Mouse (Mus musculus) stomach, postnatal 0 days (tissue): ENCODE data around the gene Fyn. TPM values are rescaled to one million over a fixed set of nuclear protein-coding genes. Genes with fewer than 3 reads are reported as not detected.

Experiments
- ATAC-seq: fragments of 200-750 bp; cut with Nextera tagmentation; 2 replicates; pipeline ENCODE4 v1.8.0; 2017; ENCODE audit not compliant: low FRiP score, low TSS enrichment
- DNase-seq: peaks from one replicate; pipeline ENCODE4 v3.0.0-alpha.2; 2016; ENCODE audit warnings: low spot score
- H3K27ac ChIP-seq: fragments of 300-500 bp; sonication (generic); replicated peaks from 2 replicates; pipeline ENCODE4 v1.5.1; 2014; ENCODE audit warnings: mild to moderate bottlenecking, control low read depth
- H3K27me3 ChIP-seq: fragments of 300-500 bp; sonication (generic); 2 replicates; pipeline ENCODE4 v1.6.1; 2014; ENCODE audit warnings: low read length; ENCODE audit not compliant: control insufficient read depth, insufficient read depth
- H3K36me3 ChIP-seq: fragments of 300-500 bp; sonication (generic); 2 replicates; pipeline ENCODE4 v1.6.1; 2014; ENCODE audit warnings: low read length, mixed read lengths; ENCODE audit not compliant: control insufficient read depth, insufficient read depth
- H3K4me1 ChIP-seq: fragments of 300-500 bp; sonication (generic); replicated peaks from 2 replicates; pipeline ENCODE4 v1.6.1; 2014; ENCODE audit warnings: antibody characterized with exemption; ENCODE audit not compliant: control insufficient read depth, insufficient read depth
- H3K4me2 ChIP-seq: fragments of 300-500 bp; sonication (generic); replicated peaks from 2 replicates; pipeline ENCODE4 v1.6.1; 2014; ENCODE audit warnings: low read depth, mild to moderate bottlenecking, control low read depth, moderate library complexity
- H3K4me3 ChIP-seq: fragments of 300-500 bp; sonication (generic); 2 replicates; pipeline ENCODE4 v1.5.1; 2014; ENCODE audit warnings: low read depth, low read length, control low read depth
- H3K9ac ChIP-seq: fragments of 300-500 bp; sonication (generic); 2 replicates; pipeline ENCODE4 v1.6.1; 2014; ENCODE audit warnings: mild to moderate bottlenecking, low read length, control low read depth, mixed read lengths
- H3K9me3 ChIP-seq: fragments of 300-500 bp; sonication (generic); 2 replicates; pipeline ENCODE4 v1.6.1; 2016; ENCODE audit warnings: low read length; ENCODE audit not compliant: control insufficient read depth
- CTCF ChIP-seq: IDR thresholded peaks from 2 replicates; pipeline ENCODE4 v1.5.1; 2016; ENCODE audit warnings: antibody characterized with exemption, low read depth, mild to moderate bottlenecking, moderate library complexity
- EP300 ChIP-seq: optimal IDR thresholded peaks from 2 replicates; pipeline ENCODE3; 2016; ENCODE audit warnings: antibody characterized with exemption
- WGBS: fragments of 180-500 bp; shearing (Covaris S2); extraction: QIAGEN DNeasy Blood & Tissue Kit; methylation state at CpG from one replicate; pipeline ENCODE4 v1.1.7; 2014; 5-methylcytosine and 5-hydroxymethylcytosine counted together
- polyA plus RNA-seq: library from polyadenylated mRNA; unstranded; fragments of >200 nt; fragmentation: Nextera tagmentation; extraction: Ambion mirVana; gene quantifications from 2 replicates; pipeline ENCODE4 v1.2.1, GENCODE M21; 2015

The Fyn gene
- polyA plus RNA-seq, 1 experiment from 2014 or later, result 12.5 TPM

DNA sequence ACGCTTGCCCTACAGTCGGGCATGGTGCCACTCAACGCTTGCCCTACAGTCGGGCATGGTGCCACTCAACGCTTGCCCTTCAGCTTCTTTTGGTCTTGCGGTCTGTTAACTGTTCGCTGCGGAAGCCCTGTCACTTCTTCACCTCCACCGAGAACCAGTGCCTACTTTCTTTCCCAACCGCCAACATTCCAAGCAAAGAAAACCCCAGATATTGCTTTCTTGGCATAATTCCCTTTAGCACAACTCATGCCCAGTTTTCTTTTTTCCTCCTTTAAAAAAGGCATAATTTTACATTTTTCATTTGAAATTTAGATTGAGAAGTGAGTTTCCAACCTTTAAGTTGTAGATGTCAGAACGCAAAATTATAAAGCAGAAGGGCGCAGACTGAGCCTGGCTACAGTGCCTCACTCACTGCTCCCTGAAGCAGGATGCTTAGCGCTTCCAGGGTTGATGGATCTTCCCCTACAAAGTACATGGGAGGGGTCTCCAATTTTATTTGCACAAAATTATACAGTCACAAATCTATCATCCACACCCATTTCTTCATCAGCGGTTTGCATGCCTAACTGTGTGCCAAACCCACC, 18.8 kb upstream of the Fyn start:
- no peak for ATAC-seq
- DNase-seq, result no peak

DNA sequence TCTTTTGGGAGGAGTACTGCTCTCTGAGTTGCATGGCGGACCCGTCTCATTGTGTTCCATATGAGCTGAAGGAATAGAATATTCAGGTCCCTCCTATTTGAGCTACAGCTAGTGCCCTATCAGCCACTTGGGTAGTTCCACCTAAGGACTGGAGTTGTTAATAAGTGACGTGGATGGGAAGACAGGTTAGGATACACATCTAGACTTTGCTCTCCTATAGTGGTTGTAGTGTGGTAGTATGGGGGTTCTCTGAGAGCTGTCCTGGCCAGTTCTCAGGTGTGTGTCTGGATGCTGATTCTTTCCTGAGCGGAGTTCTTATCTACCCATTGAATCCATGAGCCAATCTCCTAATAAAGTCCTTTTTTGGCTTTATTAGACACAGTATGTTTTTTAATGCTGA, 4.5 kb upstream of the Fyn start:
- Histone ChIP-seq H3K36me3 (no peaks in the 10 kb centered on the region), H3K4me1 (no peaks in the 10 kb centered on the region), H3K4me2 (no peak overlapping the region), H3K9ac (no peak overlapping the region), H3K9me3 (no peaks in the 10 kb centered on the region), H3K4me3 (no peak overlapping the region), H3K27ac (no peak overlapping the region), H3K27me3 (no peaks in the 10 kb centered on the region)
- WGBS, result 88% methylated on average over 4 of the region's 4 CpGs
- ATAC-seq (no peak), DNase-seq (no peak)
- TF ChIP-seq CTCF, result no peak
- no peak for TF ChIP-seq EP300

More for the DNA sequence above, 18.8 kb upstream of the Fyn start:
- H3K4me1 ChIP-seq, result no peaks in the 10 kb centered on the region
- H3K9me3 ChIP-seq, result no peaks in the 10 kb centered on the region
- WGBS, result 94% methylated on average over 14 of the region's 14 CpGs
- no peak overlapping the region for H3K4me2 ChIP-seq
- H3K4me3 ChIP-seq, result no peak overlapping the region
- no peaks in the 10 kb centered on the region for H3K36me3 ChIP-seq
- TF ChIP-seq EP300 (no peak), CTCF (no peak)
- no peak overlapping the region for H3K9ac ChIP-seq
- no peaks in the 10 kb centered on the region for H3K27me3 ChIP-seq
- H3K27ac ChIP-seq, result no peak overlapping the region

GRCm38 (mm10) chr10:39369502-39369931, 862 bp downstream of the Fyn start:
- peak; percentile 99 for ATAC-seq
- WGBS, result under 1% methylated on average over 40 of the region's 44 CpGs
- peak overlapping the region; percentile 88 for H3K9ac ChIP-seq

GRCm38 (mm10) chr10:39369977-39370785, 1.5 kb downstream of the Fyn start:
- peak overlapping the region; percentile 74 for H3K4me2 ChIP-seq
- H3K27me3 ChIP-seq, result no peaks in the 10 kb centered on the region
- DNase-seq (peak; percentile 41), ATAC-seq (peak; percentile 64)
- peak overlapping the region; percentile 82 for H3K27ac ChIP-seq
- TF ChIP-seq CTCF, result no peak
- peak overlapping the region; percentile 71 for H3K4me3 ChIP-seq
- peak overlapping the region; percentile 88 for H3K9ac ChIP-seq
- H3K9me3 ChIP-seq, result no peaks in the 10 kb centered on the region
- under 1% methylated on average over 67 of the region's 68 CpGs for WGBS
- H3K36me3 ChIP-seq, result no peaks in the 10 kb centered on the region
- no peaks in the 10 kb centered on the region for H3K4me1 ChIP-seq

More at GRCm38 (mm10) chr10:39369502-39369931, 862 bp downstream of the Fyn start:
- Histone ChIP-seq H3K4me1 (no peaks in the 10 kb centered on the region), H3K27me3 (no peaks in the 10 kb centered on the region), H3K36me3 (no peaks in the 10 kb centered on the region), H3K9me3 (no peaks in the 10 kb centered on the region), H3K4me3 (peak overlapping the region; percentile 71), H3K27ac (peak overlapping the region; percentile 82), H3K4me2 (peak overlapping the region; percentile 74)
- peak; percentile 91 for DNase-seq
- TF ChIP-seq EP300, result no peak
- peak; percentile 34 for TF ChIP-seq CTCF

- H3K9me3 ChIP-seq, result no peaks in the 10 kb centered on the region
- no peaks in the 10 kb centered on the region for H3K36me3 ChIP-seq
- ATAC-seq, result peak; percentile 2; the same call in 1 of the 2 replicates
- no peak overlapping the region for H3K27ac ChIP-seq
- 11% methylated on average over 8 of the region's 8 CpGs for WGBS
- H3K4me2 ChIP-seq, result peak overlapping the region; percentile 74
- H3K4me1 ChIP-seq, result no peaks in the 10 kb centered on the region
- TF ChIP-seq EP300 (no peak), CTCF (no peak)
- H3K4me3 ChIP-seq, result peak overlapping the region; percentile 71
- no peak for DNase-seq
- peak overlapping the region; percentile 88 for H3K9ac ChIP-seq
- no peaks in the 10 kb centered on the region for H3K27me3 ChIP-seq
These were observed 2.1 kb downstream of the Fyn start for GRCm38 (mm10) chr10:39370786-39371221.

- Histone ChIP-seq H3K27ac (no peak overlapping the region), H3K4me1 (no peaks in the 10 kb centered on the region), H3K9ac (no peak overlapping the region), H3K27me3 (no peaks in the 10 kb centered on the region), H3K4me2 (peak overlapping the region; percentile 74; the same call in 1 of the 2 replicates), H3K9me3 (no peaks in the 10 kb centered on the region), H3K36me3 (no peaks in the 10 kb centered on the region), H3K4me3 (no peak overlapping the region)
- TF ChIP-seq EP300 (no peak), CTCF (no peak)
- ATAC-seq, result no peak
- DNase-seq, result no peak
- WGBS, result 80% methylated on average over 2 of the region's 2 CpGs
These were observed 2.8 kb downstream of the Fyn start for GRCm38 (mm10) chr10:39371467-39371866.
